Mouse (Mus musculus): Measurements from ENCODE around the gene 4930432K21Rik.

DNA sequence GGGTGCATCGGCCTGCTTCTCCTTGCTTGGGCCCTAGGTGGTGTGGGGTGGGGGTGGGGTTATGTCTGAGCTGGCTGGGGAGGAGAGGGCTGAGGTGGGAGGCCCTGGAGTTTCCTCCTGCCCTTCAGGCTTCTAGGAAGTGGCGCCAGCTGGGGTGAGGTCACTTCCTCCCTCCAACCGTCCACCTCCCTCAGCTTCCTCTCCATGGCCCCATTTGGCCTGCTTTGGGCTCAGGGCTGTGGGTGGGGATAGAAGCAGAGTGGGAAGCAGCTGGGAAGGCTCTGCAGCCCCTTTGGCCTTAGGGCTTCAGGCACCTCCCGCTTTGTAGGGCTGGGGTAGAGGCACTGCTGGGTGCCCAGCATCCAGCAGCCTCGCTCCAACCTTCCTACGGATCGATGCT is 60.0 kb downstream of the 4930432K21Rik start:
- TF ChIP-seq CTCF (conservative IDR thresholded peaks at IDR 0.05; ENCODE audit: low read length) (no peak), NANOG (IDR thresholded peaks at IDR 0.05; ENCODE audit: borderline replicate concordance, low read length) (no peak)
